Mouse (Mus musculus) spleen, adult 10 weeks (tissue): ENCODE data around the gene Zfp72. TPM values are rescaled to one million over a fixed set of nuclear protein-coding genes. Genes with fewer than 3 reads are reported as not detected.

Source experiments
- polyA plus RNA-seq: library from polyadenylated mRNA; stranded (reverse); fragments of 350-450 nt; fragmentation: Illumina TruSeq; extraction: RNeasy Lipid Tissue Mini Kit (QIAGEN cat#74804); gene quantifications from one replicate; pipeline ENCODE4 v1.2.3, GENCODE M21; 2015; ENCODE audit warnings: low replicate concordance; ENCODE audit not compliant: insufficient read depth

Gene Zfp72
- polyA plus RNA-seq, result 5.7 TPM

GRCm38 (mm10) chr13:74390371-74390990 lies at the start of gene Zfp72:
TSS of gene Zfp72 (minus strand) at chr13:74390836.

GRCm38 (mm10) chr13:74399298-74399839 lies 8.7 kb upstream of the Zfp72 start, which contains the start of gene Ftl1-ps1:
TSS of gene Ftl1-ps1 (plus strand) at chr13:74399694.

GRCm38 (mm10) chr13:74363859-74364235 lies 26.8 kb downstream of the Zfp72 start, which contains the start of gene Lrrc14b:
TSS of gene Lrrc14b (minus strand) at chr13:74364005.

GRCm38 (mm10) chr13:74349566-74350434 lies 40.8 kb downstream of the Zfp72 start, which contains the start of the genes Sdha and Ccdc127:
TSS of gene Sdha (minus strand) at chr13:74350280.
TSS of gene Ccdc127 (plus strand) at chr13:74350309.

Other genes with a start within 250 kb of the Zfp72 start
- 42.0 TPM for gene Exoc3, start 182.1 kb downstream of the Zfp72 start, polyA plus RNA-seq
- gene Ahrr, start 98.5 kb downstream of the Zfp72 start, polyA plus RNA-seq, result 1.1 TPM
- 131 TPM for gene Pdcd6, start 73.3 kb downstream of the Zfp72 start, polyA plus RNA-seq
- gene Sdha, start 40.6 kb downstream of the Zfp72 start, polyA plus RNA-seq, result 244 TPM
- 41.3 TPM for gene Ccdc127, start 40.5 kb downstream of the Zfp72 start, polyA plus RNA-seq
- gene Lrrc14b, start 26.8 kb downstream of the Zfp72 start, polyA plus RNA-seq, result not detected
- 8.3 TPM for gene Ftl1-ps1, start 8.9 kb upstream of the Zfp72 start, polyA plus RNA-seq
- 28.6 TPM for gene Zfp825, start 103.2 kb upstream of the Zfp72 start, polyA plus RNA-seq
- gene Erap1, start 248.7 kb upstream of the Zfp72 start, polyA plus RNA-seq, result 83.9 TPM